Mouse (Mus musculus): ENCODE measurements around the gene 2410004B18Rik. TPM values are rescaled to one million over a fixed set of nuclear protein-coding genes. Genes with fewer than 3 reads are reported as not detected.
"Not testable (repeated sequence)": the region's sequence is repeated elsewhere in the genome, so short reads cannot be mapped to it uniquely, and the experiment has no call there.

2410004B18Rik gene
- total RNA-seq, 2 experiments from 2014 or later = 35.7 to 45.1 TPM

- peak in 1 of 2 experiments; percentile 22 for DNase-seq (ENCODE audit: low spot score in 2 of 2)
- intact Hi-C loops (cut with DNase I) = no loop called here
These were observed 22.0 kb downstream of the 2410004B18Rik start for GRCm38 (mm10) chr3:145959824-145960223.

- intact Hi-C loops (cut with DNase I) = no loop called here
- no peak for DNase-seq (ENCODE audit: low spot score in 2 of 2)
These were observed 24.6 kb downstream of the 2410004B18Rik start for GRCm38 (mm10) chr3:145962411-145962810.

GRCm38 (mm10) chr3:145963101-145964017 is 25.5 kb downstream of the 2410004B18Rik start:
- intact Hi-C loops (cut with DNase I) = no loop called here
- DNase-seq (ENCODE audit: low spot score in 2 of 2) = no peak

GRCm38 (mm10) chr3:145964018-145964387 is 26.2 kb downstream of the 2410004B18Rik start:
- intact Hi-C loops (cut with DNase I) = no loop called here

GRCm38 (mm10) chr3:145964473-145964872 is 26.7 kb downstream of the 2410004B18Rik start:
- no peak for DNase-seq (ENCODE audit: low spot score in 2 of 2)
- intact Hi-C loops (cut with DNase I) = no loop called here

More at GRCm38 (mm10) chr3:145964018-145964387, 26.2 kb downstream of the 2410004B18Rik start:
- no peak for DNase-seq (ENCODE audit: low spot score in 2 of 2)

GRCm38 (mm10) chr3:145965583-145965982 is 27.8 kb downstream of the 2410004B18Rik start:
- intact Hi-C loops (cut with DNase I); DNase-seq (ENCODE audit: low spot score in 2 of 2): not testable (repeated sequence)

GRCm38 (mm10) chr3:145966806-145967205 is 29.0 kb downstream of the 2410004B18Rik start:
- intact Hi-C loops (cut with DNase I) = no loop called here

GRCm38 (mm10) chr3:145969031-145969501 is 31.3 kb downstream of the 2410004B18Rik start:
- no peak for DNase-seq (ENCODE audit: low spot score in 2 of 2)
- intact Hi-C loops (cut with DNase I) = no loop called here

More at GRCm38 (mm10) chr3:145966806-145967205, 29.0 kb downstream of the 2410004B18Rik start:
- no peak for DNase-seq (ENCODE audit: low spot score in 2 of 2)

GRCm38 (mm10) chr3:145971501-145971900 is 33.7 kb downstream of the 2410004B18Rik start:
- DNase-seq (ENCODE audit: low spot score in 2 of 2) = no peak

GRCm38 (mm10) chr3:145974986-145975385 is 37.2 kb downstream of the 2410004B18Rik start:
- intact Hi-C loops (cut with DNase I) = no loop called here
- no peak for DNase-seq (ENCODE audit: low spot score in 2 of 2)

More at GRCm38 (mm10) chr3:145971501-145971900, 33.7 kb downstream of the 2410004B18Rik start:
- intact Hi-C loops (cut with DNase I) = no loop called here

GRCm38 (mm10) chr3:145985333-145985925 is 47.6 kb downstream of the 2410004B18Rik start:
- DNase-seq (ENCODE audit: low spot score in 2 of 2) = no peak
- intact Hi-C loops (cut with DNase I) = no loop called here

GRCm38 (mm10) chr3:145986317-145987001 is 48.6 kb downstream of the 2410004B18Rik start:
- intact Hi-C loops (cut with DNase I) = no loop called here
- DNase-seq (ENCODE audit: low spot score in 2 of 2) = no peak

- intact Hi-C loops (cut with DNase I) = no loop called here
- peak; percentile 43 to 48 for DNase-seq (ENCODE audit: low spot score in 2 of 2)
These were observed 49.6 kb downstream of the 2410004B18Rik start, which contains the start of gene Syde2 for GRCm38 (mm10) chr3:145987268-145987969. Gene Syde2 (plus strand): TSS chr3:145987870.

GRCm38 (mm10) chr3:145987970-145988683 is 50.3 kb downstream of the 2410004B18Rik start:
- peak; percentile 55 to 60 for DNase-seq (ENCODE audit: low spot score in 2 of 2)
- intact Hi-C loops (cut with DNase I) = no loop called here

GRCm38 (mm10) chr3:145988684-145989575 is 51.1 kb downstream of the 2410004B18Rik start:
- intact Hi-C loops (cut with DNase I) = no loop called here
- no peak for DNase-seq (ENCODE audit: low spot score in 2 of 2)

- intact Hi-C loops (cut with DNase I) = no loop called here
- no peak for DNase-seq (ENCODE audit: low spot score in 2 of 2)
These were observed 51.8 kb downstream of the 2410004B18Rik start for GRCm38 (mm10) chr3:145989576-145990081.

GRCm38 (mm10) chr3:145991130-145991529 is 53.3 kb downstream of the 2410004B18Rik start:
- DNase-seq (ENCODE audit: low spot score in 2 of 2) = no peak
- intact Hi-C loops (cut with DNase I) = no loop called here
